Mouse (Mus musculus) brain, embryonic 14.5 days (tissue): ENCODE data around the gene Crtc3. TPM values are rescaled to one million over a fixed set of nuclear protein-coding genes. Genes with fewer than 3 reads are reported as not detected.

Source experiments
- DNase-seq: peaks from one replicate; pipeline ENCODE4 v3.0.0-alpha.2; 2011; ENCODE audit warnings: low read depth
- CTCF ChIP-seq: fragments of 200-500 bp; IDR thresholded peaks from 2 replicates; pipeline ENCODE4 v1.5.1; 2012; ENCODE audit warnings: inconsistent platforms, mild to moderate bottlenecking, moderate library complexity, borderline replicate concordance; ENCODE audit not compliant: insufficient read depth, insufficient read length; ENCODE audit errors: extremely low read depth
- POLR2A ChIP-seq: fragments of 200-500 bp; IDR thresholded peaks from 2 replicates; pipeline ENCODE4 v1.6.1; 2012; ENCODE audit warnings: mild to moderate bottlenecking, inconsistent platforms, borderline replicate concordance; ENCODE audit not compliant: poor library complexity, insufficient read depth, insufficient read length, severe bottlenecking; ENCODE audit errors: extremely low read depth
- polyA plus RNA-seq: library from polyadenylated mRNA; depleted of rRNA; stranded (reverse); fragments of >200 nt; gene quantifications from 2 replicates; pipeline ENCODE4 v1.2.3, GENCODE M21; 2012; rRNA removed

Gene Crtc3
- 13.0 and 18.1 TPM in 2 replicates for polyA plus RNA-seq

- no peak for TF ChIP-seq CTCF
- peak; percentile 76; the same call in 1 of the 2 replicates for TF ChIP-seq POLR2A
- DNase-seq, result peak; percentile 81
These were observed at the start of gene Crtc3 for GRCm38 (mm10) chr7:80688556-80689220. TSS of gene Crtc3 (minus strand) at chr7:80688877.

- DNase-seq, result no peak
- TF ChIP-seq POLR2A, result no peak
- no peak for TF ChIP-seq CTCF
These were observed 47.5 kb upstream of the Crtc3 start for GRCm38 (mm10) chr7:80736199-80736598.

DNA sequence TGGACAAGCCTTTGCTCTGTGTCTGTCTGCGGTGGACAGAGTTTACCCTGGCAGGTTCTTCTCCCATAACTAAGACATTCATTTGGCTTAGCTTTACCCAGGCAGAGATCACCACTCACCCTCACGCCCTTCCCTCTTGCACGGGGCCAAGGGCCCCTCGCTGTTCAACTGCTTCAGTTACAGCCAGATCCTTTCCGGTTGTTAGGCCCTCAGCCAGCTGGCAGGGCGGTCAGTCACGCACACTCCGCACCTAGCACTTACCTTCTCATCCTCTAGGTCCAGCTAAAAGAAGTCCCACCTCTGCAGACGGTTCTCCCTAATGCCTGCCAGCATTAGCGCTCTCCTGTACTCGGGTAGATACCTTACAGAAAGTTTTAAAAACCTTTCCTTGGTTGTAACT, 44.3 kb upstream of the Crtc3 start:
- TF ChIP-seq CTCF (no peak), POLR2A (no peak)
- no peak for DNase-seq

DNA sequence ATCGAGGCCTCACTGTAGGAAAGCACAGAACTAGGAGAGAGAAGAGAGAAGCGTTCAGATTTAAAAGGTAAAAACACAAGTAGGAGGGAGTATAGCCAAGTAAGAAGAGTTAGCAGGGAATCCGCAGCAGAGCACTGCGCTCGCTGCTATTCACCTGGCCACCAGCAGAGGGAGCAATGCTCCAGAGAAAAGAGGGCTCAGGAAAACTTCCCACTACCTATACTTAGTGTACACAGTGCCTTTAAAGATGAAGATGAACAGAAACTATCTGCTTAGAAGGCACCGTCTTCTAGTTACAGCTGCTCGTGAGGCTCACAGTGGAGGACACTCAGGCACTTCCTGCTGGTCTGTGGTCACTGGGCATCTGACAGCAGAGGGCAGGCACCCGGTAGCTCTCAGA, 41.0 kb upstream of the Crtc3 start:
- DNase-seq, result peak; percentile 76
- TF ChIP-seq POLR2A (no peak), CTCF (peak; percentile 99)

DNA sequence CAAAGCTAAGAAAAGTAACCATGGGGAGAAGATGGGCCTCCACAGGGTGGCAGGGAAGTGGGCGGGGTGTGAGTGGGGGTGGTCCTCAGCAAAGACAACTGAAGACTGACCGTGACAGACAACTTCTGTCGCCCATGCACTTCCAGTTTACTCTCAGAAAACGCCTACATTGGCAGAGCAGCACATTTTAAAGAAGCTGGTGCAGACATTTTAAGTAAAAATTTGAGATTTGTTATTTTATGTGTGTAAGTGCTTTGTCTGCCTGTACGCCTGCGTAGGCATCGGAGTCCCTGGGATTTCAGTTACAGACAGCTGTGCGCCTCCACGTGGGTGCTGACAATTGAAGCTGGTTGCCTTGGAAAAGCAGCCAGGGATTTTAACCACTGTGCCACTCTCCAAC, 32.4 kb upstream of the Crtc3 start:
- DNase-seq, result peak; percentile 19
- TF ChIP-seq CTCF, result no peak
- no peak for TF ChIP-seq POLR2A

DNA sequence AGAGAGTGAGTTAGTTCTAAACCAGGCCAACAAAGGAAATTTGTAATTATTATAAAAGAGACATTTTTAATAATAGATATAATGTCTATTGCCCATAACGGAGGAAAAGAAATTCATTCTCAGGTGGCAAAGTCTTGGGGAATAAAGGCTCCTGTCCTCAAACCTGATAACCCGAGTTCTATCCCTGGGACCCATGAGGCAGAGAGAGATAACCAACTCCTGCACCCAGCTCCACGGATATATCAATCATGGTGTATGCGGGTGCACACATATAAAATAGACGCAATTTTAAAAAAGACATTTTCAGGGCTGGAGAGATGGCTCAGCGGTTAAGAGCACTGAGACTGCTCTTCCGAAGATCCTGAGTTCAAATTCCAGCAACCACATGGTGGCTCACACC, 30.9 kb upstream of the Crtc3 start:
- TF ChIP-seq CTCF, result no peak
- no peak for TF ChIP-seq POLR2A

GRCm38 (mm10) chr7:80719038-80719437, 30.4 kb upstream of the Crtc3 start:
- no peak for TF ChIP-seq POLR2A
- no peak for TF ChIP-seq CTCF
- DNase-seq, result no peak

More for the DNA sequence above, 30.9 kb upstream of the Crtc3 start:
- no peak for DNase-seq

DNA sequence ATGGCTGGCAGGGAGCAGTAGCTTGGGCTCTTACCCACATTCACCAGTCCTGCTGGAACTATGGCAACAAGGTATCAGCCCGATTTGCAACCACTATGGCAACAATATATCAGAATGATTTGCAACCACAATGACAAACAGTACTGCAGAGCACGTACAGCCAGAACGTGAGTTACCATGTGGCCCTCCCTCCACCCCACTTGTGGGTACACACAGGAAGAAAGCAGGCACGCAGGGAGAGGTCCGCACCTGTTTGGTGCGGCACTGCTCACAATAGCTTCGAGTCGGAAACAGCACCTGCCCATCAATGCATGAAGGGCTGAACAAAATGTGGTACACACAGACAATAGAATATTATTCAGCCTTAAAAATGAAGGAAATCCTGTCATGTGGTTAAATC, 29.8 kb upstream of the Crtc3 start:
- no peak for DNase-seq
- no peak for TF ChIP-seq POLR2A
- TF ChIP-seq CTCF, result no peak

- no peak for DNase-seq
- TF ChIP-seq CTCF (no peak), POLR2A (no peak)
These were observed 28.1 kb upstream of the Crtc3 start for GRCm38 (mm10) chr7:80716758-80717157.

- TF ChIP-seq CTCF (no peak), POLR2A (no peak)
These were observed 26.6 kb upstream of the Crtc3 start for GRCm38 (mm10) chr7:80715306-80715705.

GRCm38 (mm10) chr7:80711496-80711895, 22.8 kb upstream of the Crtc3 start:
- TF ChIP-seq POLR2A (no peak), CTCF (no peak)

More at GRCm38 (mm10) chr7:80715306-80715705, 26.6 kb upstream of the Crtc3 start:
- DNase-seq, result no peak

GRCm38 (mm10) chr7:80710333-80710732, 21.7 kb upstream of the Crtc3 start:
- TF ChIP-seq POLR2A (no peak), CTCF (no peak)

More at GRCm38 (mm10) chr7:80711496-80711895, 22.8 kb upstream of the Crtc3 start:
- DNase-seq, result no peak

More at GRCm38 (mm10) chr7:80710333-80710732, 21.7 kb upstream of the Crtc3 start:
- no peak for DNase-seq
